Mouse (Mus musculus) thymus, adult 18-20 months (tissue): Measurements from ENCODE around the gene Olfr646.

Source experiments
- DNase-seq, 2 experiments: peaks; one replicate each; pipeline ENCODE4 v3.0.0; 2022; ENCODE audit warnings: mixed read lengths in 2 of 2

Gene Olfr646

GRCm38 (mm10) chr7:104104757-104104972 is at the start of gene Olfr646:
TSS of gene Olfr646 (plus strand) at chr7:104104873.
- no peak for DNase-seq

GRCm38 (mm10) chr7:104059215-104059614 is 45.5 kb upstream of the Olfr646 start:
- DNase-seq = no peak

GRCm38 (mm10) chr7:104061345-104061744 is 43.3 kb upstream of the Olfr646 start, which contains the start of gene 4930516K23Rik:
TSS of gene 4930516K23Rik (minus strand) at chr7:104061445.
- DNase-seq = no peak

DNA sequence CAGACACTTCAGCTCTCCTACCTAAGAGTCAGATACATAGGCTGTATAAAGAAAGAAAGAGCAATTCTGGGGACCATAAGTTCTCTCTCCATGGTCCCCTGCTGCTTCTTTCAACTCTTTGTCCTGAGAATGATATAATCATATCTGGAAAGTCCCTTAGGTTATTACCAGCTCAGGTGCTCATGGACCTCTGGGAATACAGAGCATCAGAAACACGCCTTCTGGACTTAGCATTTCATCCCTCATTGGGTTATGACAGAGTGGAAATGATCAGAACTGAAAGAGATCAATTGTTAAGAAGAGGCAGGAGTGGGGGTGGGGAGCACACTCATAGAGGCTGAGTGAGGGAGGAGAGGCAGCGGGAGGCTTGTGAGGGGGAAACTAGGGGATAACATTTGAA is 32.9 kb upstream of the Olfr646 start, which contains the start of gene Olfr644:
Gene Olfr644, minus strand, starts transcription at position 101 of the 400 bp plus-strand sequence.
- no peak for DNase-seq

DNA sequence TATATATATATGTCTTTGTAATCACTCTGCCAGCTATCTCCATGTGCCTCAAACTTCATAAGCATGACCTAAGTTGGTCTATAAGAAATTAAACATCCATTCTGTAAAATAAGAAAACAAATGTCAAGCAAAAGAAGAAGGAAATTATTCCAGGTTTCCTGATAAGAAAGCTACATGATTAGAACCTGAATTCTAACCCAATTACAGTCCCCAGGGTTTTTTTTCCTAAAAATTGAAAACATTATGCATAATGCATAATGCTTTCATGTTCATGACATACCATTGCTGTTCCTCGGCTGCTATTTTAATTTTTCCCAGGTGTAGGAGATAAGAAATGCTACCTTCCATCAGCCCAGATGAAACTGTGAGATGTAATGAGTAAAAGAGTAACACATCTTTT is 19.3 kb upstream of the Olfr646 start, which contains the start of gene Olfr645:
Gene Olfr645, minus strand, starts transcription at position 101 of the 400 bp plus-strand sequence.
- no peak for DNase-seq

DNA sequence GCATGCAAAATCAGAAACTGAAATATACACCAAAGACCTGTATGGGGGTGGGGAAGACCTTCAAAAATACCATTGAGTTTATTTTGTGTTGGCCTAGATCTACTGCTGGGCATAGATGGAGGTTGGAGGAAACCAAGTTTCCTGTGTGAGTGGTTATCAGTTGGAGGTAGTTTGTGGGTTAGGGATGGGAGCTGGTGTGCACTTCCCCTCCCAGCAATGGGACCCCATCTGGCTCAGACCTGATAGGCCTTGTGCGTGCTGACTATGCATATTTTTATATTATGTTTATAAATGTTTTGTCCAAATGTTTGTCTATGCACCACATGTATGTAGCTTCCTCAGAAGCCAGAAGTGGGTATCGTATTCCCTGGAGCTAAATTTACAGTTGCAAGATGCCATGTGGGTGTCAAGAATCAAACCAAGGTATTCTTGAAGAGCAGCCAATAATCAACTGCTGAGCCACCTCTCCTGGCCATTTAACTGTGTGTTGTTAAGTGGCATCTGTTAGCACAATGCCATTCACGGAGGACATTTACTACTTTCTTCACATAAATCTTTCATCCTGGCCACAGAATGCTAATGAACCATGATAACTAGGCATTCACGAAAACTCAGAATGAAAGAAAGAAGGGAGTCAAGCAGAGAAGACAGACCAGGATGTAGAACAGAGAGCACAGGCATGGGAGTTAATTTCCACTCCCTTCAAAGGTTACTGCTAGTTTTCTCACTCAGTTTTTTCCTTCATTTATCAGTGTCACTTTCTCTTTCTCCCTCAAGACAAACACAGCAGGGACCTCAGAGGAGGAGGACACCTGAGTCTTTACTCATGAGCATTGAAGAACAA is 538 bp upstream of the Olfr646 start:
- no peak for DNase-seq

GRCm38 (mm10) chr7:104129726-104130125 is 25.1 kb downstream of the Olfr646 start, which contains the start of gene Ubqln5:
TSS of gene Ubqln5 (minus strand) at chr7:104129826.
- no peak for DNase-seq

DNA sequence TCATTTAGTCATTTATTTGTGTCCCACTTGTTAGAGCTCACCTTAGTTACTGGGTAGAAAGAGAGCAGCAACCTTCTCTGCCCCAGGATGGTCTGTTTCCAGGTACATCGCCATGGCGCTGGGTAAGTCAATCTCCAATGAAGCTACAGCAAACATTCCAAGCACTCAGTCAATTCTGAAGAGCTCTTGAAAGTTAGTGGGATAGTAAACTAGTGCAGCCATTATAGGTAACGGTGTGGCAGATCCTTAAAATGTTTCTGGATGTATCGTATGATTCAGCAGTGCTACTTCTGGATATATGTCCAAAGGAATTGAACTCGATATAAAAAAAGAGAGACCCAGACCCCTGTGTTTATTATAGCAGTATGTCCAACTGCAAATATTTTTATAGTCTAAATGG is 32.6 kb downstream of the Olfr646 start, which contains the start of gene Olfr643:
Gene Olfr643, minus strand, starts transcription at position 101 of the 400 bp plus-strand sequence.
- DNase-seq = no peak

DNA sequence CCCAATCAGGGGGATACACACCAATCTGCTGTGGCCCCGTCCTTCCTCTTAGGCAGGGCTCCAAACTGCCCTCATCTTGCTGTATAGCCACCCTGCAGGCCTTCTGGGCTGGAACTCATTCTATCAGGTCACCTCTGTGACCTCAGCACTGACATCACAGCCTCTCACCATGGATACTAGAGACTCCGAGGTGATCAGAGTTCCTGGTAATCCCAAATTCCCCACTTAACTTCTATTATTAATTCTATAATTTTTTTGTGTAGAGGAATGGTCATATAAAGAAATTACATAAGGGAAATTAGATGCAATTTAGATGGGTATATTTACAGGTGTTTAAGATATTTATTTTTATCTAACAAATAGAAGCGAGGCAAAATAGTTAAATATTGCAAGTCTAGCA is 38.5 kb downstream of the Olfr646 start, which contains the start of gene Ubqln3:
Gene Ubqln3, minus strand, starts transcription at position 101 of the 400 bp plus-strand sequence.
- DNase-seq = no peak

GRCm38 (mm10) chr7:104150456-104150855 is 45.8 kb downstream of the Olfr646 start, which contains the start of gene Ubqlnl:
TSS of gene Ubqlnl (minus strand) at chr7:104150556.
- no peak for DNase-seq
